Mouse (Mus musculus) kidney, embryonic 14.5 days (tissue): ENCODE measurements around the gene Cyp2j7. TPM values are rescaled to one million over a fixed set of nuclear protein-coding genes. Genes with fewer than 3 reads are reported as not detected.

ENCODE experiments used
- polyA plus RNA-seq: library from polyadenylated mRNA; unstranded; fragments of >200 nt; fragmentation: Nextera tagmentation; extraction: Ambion mirVana; gene quantifications from 2 replicates; pipeline ENCODE4 v1.2.1, GENCODE M21; 2014

Cyp2j7 gene
- polyA plus RNA-seq, 1 experiment from 2014 or later: not detected

Other genes with a start within 250 kb of the Cyp2j7 start
- 1.1 TPM in 1 of 2 replicates, not detected in the other for gene Cyp2j13, start 159.1 kb downstream of the Cyp2j7 start, polyA plus RNA-seq
- not detected in 2 replicates for gene Cyp2j12, start 95.5 kb downstream of the Cyp2j7 start, polyA plus RNA-seq
- gene Cyp2j11, start 112.0 kb upstream of the Cyp2j7 start, polyA plus RNA-seq: 0.74 and 0.83 TPM in 2 replicates